Mouse (Mus musculus) induced T-regulatory cell, adult 2 months (primary cell): ENCODE results near the gene Bpifb3.

Source experiments
- DNase-seq: peaks from one replicate; pipeline ENCODE4 v3.0.0-alpha.2; 2012; ENCODE audit warnings: low read depth

Bpifb3 gene

DNA sequence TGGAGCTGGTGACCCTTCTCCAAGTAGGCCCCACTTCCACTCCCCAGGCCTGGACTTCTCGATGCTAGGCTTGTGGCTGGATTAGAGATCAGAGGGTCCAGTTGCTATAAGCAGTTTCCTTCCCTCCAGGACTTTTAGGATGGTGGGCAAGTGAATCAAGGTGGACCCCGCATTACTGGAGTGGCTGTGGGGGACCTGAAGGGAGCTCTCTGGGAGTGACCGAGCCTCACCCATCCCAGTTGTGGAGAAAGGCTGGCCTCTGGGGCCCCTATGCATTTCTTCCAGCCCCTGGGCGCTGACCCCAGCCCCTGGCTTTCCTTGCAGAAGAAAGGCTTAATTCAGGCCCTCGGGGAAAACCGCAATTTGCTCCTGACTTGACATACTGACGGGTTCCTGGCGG, at the start of gene Bpifb3:
TSS of gene Bpifb3 (plus strand) at position 301 of the 400 bp plus-strand sequence.
- DNase-seq, result no peak

DNA sequence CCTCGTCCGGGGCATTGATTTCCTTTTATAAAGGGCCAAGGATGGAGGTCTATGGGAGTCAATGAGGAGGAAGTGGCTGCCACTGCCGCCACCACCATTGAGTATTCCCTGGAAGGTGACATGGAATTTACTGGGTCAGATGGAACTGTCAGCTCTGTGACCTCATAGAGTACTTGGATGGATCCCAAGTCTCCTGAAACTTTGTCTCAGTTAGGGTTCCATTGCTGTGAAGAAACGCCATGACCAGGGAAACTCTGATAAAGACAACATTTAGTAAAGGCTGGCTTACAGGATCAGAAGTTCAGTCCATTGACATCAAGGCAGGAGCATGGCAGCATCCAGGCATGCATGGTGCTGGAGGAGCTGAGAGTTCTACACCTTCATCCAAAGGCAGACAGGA, 47.0 kb upstream of the Bpifb3 start, which contains the start of gene Sun5:
TSS of gene Sun5 (minus strand) at position 101 of the 400 bp plus-strand sequence.
- no peak for DNase-seq

DNA sequence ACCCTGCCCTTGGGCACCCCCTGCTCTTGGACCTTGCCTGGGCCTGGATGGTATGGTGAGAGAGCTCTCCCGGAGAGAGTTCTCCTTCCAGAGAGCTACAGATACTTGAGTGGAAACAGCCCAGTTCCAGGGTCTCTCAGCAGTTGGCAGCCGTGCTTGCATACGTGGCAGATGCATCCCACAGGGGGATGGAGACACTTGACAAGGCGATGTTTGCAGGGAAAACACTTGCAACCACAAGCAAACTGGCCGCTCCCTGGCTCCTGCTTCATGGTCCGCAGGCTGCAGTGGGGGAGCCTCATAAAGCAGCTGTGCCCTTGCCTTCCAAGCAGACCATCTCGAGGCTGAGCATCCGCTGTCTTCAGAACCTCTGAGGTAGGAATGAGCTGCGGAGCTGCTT, 43.3 kb upstream of the Bpifb3 start, which contains the start of gene Bpifb2:
TSS of gene Bpifb2 (plus strand) at position 301 of the 400 bp plus-strand sequence.
- DNase-seq, result no peak

DNA sequence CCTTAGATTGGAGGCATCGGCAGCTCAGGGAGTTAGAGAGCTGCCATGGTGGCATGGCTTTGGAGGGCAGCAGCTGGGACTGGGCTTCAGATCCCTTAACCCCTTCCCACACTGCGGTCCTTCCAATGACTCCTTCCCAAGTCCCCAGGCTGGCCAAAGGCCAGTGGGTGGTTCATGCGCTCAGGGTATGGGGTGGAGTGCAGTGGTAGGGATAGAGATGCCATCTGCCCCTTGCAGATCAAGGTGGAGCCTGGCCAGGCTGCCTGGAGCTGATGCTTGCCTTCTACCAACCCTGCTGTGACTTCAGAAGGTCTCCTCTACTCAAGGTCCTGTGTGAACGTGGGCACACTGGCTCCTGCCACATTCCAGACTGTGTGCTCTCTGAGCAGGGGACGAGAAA, 18.9 kb upstream of the Bpifb3 start:
- no peak for DNase-seq

- DNase-seq, result no peak
Measured at GRCm38 (mm10) chr2:153900088-153900487, 17.9 kb upstream of the Bpifb3 start, which contains the start of gene Bpifb6. Gene Bpifb6, plus strand, starts transcription at chr2:153900388.

GRCm38 (mm10) chr2:153902726-153903125, 15.3 kb upstream of the Bpifb3 start:
- DNase-seq, result no peak

DNA sequence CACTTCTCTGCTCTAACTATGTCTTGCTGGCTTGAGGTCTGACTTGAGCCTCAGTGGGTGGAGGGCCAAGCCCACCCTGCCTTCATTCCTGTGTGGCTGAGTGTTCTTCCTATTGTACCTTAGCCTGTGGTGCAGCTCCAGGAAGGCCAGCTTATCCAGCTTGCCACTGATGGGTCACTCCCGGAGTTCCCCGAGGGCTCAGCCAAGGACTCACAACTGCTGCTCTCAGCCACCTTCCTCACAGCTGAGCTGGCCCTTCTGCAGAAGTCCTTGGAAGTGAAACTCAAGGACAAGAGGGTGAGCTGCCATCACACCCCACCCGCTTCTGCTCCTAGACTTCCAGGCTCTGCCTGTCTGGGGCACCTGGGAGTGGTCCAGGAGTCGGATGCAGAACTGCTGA, 11.4 kb upstream of the Bpifb3 start:
- DNase-seq, result no peak

DNA sequence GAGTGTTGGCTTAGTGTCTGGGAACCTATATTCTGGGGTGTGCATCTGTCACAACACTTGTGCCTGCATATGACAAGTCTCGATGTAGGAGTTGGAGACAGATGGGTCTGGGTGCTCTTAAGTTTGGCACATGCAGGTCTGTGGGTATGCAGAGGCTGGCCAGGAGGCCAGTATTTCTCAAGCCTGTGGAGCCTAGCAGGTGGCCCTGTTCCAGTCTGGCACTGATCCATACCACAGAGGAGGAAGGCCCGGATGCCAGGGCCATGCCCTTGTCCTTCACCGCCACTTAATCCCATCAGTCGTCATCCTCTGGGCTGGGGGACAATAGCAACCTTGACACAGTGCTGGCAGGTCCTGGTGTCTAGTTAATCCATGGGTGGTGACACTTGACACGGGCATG, 3.9 kb upstream of the Bpifb3 start:
- DNase-seq, result no peak

DNA sequence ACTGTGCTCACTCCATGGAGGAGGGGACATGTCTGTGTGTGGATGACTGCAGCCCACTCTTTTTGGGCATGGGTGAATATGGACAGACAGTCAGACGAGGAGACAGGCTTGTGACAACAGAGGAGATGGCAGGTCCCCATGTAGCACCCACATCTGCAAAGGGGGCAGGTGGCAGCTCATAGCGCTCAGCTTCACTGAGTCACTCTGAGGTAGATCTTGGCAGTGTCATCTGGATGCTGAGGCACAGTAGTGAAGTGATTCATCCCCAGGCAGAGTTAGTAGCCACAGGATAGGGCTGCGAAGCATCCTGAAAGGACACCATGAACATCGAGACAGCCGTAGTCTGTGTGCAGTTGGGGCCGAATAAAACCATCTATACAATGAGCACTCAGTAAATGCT, 3.2 kb downstream of the Bpifb3 start:
- no peak for DNase-seq

DNA sequence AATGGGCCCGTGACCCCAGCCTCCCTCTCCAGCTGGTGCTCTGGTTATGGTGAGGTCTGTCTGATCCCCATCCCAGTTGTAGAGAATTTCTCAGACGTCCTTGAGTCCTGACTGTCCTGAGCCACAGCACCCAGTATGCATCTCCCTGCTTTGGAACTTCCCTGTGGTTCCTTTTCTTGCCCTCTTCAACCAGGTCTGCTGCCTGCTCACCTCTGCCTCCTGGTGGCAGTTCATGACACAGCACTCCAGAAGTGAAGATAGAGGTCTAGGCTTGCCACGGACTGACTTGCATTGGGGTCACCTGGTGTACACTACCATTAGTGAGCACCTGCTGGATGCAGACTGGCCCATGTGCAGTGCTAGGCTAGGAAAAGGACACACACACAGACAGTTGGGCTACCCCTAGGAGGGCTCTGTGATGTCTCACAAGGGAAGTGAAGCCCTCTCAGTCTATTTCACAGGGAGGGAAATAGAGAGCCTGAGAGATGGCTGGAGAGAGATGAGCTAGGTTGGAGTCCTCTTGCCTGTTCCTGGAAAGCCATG, 11.9 kb downstream of the Bpifb3 start:
- DNase-seq, result peak; percentile 46

GRCm38 (mm10) chr2:153931125-153931524, 13.1 kb downstream of the Bpifb3 start:
- no peak for DNase-seq

GRCm38 (mm10) chr2:153933311-153933710, 15.3 kb downstream of the Bpifb3 start:
- no peak for DNase-seq

DNA sequence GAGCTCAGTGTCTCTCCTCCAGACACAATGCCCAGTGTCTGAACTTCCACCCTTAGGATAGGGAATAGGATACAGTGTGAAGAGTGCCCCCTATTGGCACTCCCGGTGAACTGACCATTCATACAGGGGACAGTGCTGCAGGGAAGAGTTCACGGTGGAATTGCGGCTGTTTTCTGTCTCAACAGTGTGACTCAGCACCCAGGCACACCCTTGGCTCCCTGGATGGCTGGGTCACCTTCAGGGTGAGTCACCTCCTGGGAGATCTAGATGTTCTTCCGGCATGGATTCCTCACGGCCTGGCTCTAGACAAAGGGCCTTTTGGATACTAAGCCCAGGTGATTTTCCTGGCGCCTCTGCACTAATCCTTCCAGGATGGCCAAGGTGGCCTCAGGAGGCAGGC, 17.3 kb downstream of the Bpifb3 start:
- DNase-seq, result no peak

DNA sequence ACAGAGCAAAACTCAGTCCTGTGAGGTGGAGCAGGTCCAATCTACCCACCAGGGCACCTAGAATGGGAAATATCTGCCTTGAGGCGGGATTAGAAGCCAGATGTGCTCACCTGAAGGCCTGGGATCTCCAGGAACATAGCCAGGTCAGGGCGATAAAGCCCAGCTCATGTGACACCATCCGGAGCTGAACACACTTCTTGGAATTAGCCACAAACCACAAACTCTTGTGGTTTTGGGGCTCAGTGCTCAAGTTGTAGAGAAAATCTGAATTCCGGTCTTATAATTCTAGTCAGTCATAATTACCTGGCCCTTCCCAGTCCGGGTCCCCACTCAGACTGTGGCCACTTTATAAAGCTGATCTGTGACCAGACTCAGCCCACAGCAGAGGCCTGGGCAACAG, 19.8 kb downstream of the Bpifb3 start, which contains the start of gene Bpifb4:
TSS of gene Bpifb4 (plus strand) at position 370 of the 400 bp plus-strand sequence.
- no peak for DNase-seq

DNA sequence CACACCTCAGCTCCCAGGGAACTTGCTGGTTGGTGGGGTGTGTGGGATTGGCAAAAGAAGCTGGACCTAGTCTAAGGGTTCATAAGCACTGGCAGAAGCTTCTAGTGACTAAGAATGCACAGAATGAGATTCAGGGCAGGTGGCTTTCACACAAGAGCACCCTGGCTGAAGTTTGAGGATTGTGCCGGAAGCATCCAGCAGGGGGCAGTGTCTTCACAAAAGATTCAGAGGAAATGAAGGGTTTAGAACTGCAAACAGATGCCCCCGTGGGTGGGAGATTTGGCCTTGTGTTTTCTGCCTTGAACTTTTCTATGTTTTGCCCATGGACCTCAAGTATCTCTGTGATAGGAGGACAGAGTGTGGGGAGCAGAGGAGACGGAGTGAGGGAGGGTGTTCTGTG, 25.5 kb downstream of the Bpifb3 start:
- peak; percentile 64 for DNase-seq

DNA sequence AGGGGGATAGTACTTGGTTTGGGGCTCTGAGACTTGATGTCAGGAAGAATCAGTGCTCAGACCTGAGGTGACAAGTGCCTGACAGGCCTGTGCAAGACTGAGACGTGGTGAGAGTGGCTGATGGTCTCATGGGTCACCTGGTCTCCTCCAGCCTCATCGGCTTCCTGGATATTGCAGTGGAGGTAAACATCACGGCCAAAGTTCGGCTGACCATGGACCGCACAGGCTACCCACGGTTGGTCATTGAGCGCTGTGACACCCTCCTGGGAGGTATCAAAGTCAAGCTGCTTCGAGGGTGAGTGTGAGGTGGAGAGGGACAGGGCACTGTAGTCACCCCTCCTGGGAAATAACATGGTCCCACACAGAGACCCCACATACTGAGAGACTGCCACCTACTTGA, 26.5 kb downstream of the Bpifb3 start:
- no peak for DNase-seq

DNA sequence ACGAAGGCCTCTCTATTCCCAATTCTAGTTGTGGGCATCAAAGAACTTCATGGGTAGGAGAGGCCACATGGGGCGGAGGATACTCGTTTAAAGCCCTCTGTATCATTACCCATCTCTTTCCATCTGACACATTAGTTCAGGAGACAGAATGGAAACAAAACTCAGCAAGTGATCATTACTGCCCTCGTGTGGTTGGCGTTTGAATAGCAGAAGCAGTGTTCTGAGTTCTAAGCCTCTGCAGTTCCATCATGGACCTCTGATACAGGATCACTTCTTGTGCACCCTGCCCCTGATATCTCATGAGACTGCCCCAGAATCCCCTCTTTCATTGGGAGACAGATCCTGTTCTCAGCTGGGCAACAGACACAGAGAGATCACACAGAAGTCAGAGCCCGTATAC, 34.9 kb downstream of the Bpifb3 start:
- peak; percentile 77 for DNase-seq

DNA sequence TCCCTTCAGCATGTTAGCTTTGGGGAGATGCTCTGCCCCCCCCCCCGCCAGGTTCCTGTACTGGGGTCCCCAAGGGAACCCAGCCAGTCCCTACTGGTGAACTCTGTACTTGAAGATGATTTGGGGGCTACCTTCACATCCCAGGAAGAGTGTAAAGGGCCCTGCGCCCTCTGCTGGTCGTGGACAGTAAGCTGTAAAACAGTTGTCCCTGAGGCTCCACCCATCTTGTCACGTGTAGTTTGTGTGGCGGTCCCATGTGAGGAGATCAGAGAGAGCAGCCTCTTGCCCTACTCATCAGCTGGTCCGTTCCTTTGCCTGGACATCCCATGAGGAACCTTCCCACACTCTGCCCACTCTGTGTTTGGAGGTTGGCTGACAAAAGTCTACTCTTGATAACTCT, 35.8 kb downstream of the Bpifb3 start:
- DNase-seq, result peak; percentile 69

DNA sequence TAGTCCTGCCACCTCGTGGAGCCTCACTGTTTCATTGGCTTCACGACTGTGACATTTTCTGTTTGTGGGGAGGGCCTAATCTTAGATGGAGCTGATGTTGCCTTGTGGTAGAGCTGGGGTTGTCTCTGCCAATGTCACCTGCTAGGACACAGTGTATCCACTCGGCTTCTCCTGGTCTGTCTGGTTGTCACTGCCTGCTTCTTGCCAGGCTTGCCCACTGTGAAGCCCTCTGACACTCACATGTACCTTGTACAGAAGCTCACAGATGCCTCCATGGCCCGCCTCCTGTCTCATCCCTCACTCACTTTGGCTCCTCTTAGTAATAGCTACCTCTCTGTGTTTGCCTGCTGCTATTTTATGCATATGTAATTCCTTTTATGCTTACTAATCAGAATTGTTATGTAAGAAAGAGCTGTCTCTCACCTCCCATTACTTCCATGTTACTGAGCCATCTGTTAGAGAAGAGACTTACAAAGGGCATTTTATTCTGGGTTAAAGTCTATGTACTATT, 44.8 kb downstream of the Bpifb3 start:
- DNase-seq, result no peak

GRCm38 (mm10) chr2:153963334-153963733, 45.3 kb downstream of the Bpifb3 start:
- no peak for DNase-seq

GRCm38 (mm10) chr2:153970221-153970620, 52.2 kb downstream of the Bpifb3 start:
- no peak for DNase-seq

- DNase-seq, result no peak
Measured at GRCm38 (mm10) chr2:153974582-153974981, 56.6 kb downstream of the Bpifb3 start, which contains the start of gene Bpifa6. Gene Bpifa6, plus strand, starts transcription at chr2:153974945.
